Mouse (Mus musculus): Measurements from ENCODE around the gene Ubl3.

Ubl3 gene

DNA sequence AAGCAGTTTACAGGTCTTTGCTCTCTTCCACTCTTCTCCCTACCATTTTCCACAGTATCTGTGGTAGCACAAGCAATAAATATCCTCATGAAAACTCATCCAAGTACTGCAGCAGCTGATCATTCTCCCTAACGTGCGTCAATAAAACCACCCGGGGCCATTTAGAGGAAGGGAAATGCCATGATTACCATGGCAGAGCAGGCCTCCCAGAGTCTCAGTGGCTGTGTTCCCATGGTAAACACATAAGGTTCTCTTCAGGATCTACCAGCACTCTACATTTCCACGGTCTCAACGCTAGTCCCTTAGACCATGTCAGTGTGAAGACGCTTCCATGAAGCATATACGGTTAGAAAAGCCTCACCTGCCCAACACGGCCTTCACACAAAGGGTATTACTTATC lies 26.0 kb downstream of the Ubl3 start:
- DNase-seq (ENCODE audit: low spot score in 2 of 2) = no peak

DNA sequence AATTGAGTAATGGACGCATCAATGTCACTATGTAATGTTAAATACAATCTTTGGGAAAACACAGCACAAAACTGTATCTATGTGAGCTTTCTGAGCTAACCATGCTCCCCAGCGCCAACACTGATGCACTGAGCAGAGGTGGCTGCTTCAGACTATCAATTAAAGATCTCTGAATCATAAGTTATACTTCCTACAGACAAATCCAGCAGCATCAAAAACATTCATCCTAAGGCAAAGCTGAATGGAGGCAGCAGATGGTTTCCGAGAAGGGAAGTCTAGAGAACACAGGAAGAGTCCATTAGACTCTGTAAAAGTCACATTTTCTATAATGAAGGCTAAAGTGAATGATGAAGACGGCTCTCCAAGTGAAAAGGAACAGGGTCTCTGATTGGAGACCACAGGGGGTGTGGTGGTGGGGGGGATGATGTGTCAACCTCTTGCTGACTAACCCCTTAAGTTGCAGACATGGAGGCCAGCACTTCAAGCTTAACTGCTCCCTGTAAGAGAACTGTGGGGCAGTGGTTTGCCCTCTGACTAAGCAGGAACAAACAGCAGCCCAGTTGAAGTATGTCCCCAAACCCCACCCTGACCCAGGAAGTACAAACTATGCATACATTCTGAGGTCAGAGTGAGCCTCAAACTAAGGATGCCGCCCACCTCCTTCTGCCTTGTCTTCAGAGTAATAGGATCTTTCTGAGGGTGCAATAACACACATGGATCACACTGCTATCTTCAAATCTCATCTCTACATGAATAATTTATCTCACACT lies 29.2 kb downstream of the Ubl3 start:
- DNase-seq (ENCODE audit: low spot score in 2 of 2) = no peak

DNA sequence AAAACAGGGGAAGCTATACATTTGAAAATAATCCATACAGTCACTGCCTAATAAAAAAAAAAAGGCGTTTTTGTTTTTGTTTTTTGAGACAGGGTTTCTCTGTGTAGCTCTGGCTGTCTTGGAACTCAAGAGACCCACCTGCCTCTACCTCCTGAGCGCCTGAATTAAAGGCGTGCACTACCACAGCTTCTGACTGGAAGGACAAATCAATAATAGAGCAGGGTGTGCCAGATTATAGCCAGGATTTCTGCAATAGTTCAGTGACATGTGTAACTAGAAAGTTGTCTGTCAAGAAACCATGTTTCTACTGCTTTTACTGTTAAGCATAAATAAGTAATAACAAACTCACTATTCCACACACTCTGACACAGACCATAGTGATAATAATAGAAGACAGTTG lies 30.2 kb downstream of the Ubl3 start:
- DNase-seq (ENCODE audit: low spot score in 2 of 2) = no peak

GRCm38 (mm10) chr5:148517445-148517844 lies 35.1 kb downstream of the Ubl3 start:
- DNase-seq (ENCODE audit: low spot score in 2 of 2) = no peak

- no peak for DNase-seq (ENCODE audit: low spot score in 2 of 2)
Measured at GRCm38 (mm10) chr5:148512042-148512640, 40.4 kb downstream of the Ubl3 start.

- DNase-seq (ENCODE audit: low spot score in 2 of 2) = no peak
Measured at GRCm38 (mm10) chr5:148510265-148510664, 42.3 kb downstream of the Ubl3 start.

- no peak for DNase-seq (ENCODE audit: low spot score in 2 of 2)
Measured at GRCm38 (mm10) chr5:148509731-148510130, 42.9 kb downstream of the Ubl3 start.

GRCm38 (mm10) chr5:148508901-148509604 lies 43.5 kb downstream of the Ubl3 start:
- DNase-seq (ENCODE audit: low spot score in 2 of 2) = no peak

- no peak for DNase-seq (ENCODE audit: low spot score in 2 of 2)
Measured at GRCm38 (mm10) chr5:148505381-148505780, 47.2 kb downstream of the Ubl3 start.

- DNase-seq (ENCODE audit: low spot score in 2 of 2) = no peak
Measured at GRCm38 (mm10) chr5:148502237-148502636, 50.4 kb downstream of the Ubl3 start.

DNA sequence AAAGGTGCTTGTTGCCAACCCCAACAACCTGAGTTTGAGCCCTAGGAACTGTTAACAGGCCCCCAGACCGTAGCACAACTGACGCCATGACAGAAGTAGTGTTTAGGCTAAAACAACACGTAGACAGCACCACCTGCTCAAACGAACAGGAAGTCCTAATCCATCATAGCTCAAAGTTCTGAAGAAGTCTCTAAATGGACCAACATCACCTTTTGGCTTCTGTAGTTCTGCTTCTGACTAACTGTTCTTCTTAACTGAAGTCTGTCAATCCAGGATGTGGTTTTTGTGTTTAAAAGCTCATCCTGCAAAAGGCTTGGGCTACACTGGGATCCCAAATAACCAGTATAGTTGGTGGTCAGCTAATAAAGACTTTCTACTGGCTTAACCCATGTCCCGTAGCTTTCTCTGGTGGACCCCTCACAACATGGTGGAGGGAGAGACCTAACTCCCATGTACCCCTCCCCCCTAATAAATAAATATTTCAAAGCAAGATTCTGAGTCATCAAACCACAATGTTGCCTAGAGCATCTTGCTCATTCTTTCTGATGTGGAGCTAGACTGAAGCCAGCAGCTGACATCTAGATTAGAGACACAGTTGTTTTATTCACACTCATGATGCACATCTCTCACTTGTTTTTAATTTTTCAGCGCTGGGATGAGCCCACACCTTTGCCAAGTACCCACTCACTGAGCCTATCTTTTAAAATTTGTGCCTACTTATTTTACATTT lies 51.2 kb downstream of the Ubl3 start:
- DNase-seq (ENCODE audit: low spot score in 2 of 2) = no peak

DNA sequence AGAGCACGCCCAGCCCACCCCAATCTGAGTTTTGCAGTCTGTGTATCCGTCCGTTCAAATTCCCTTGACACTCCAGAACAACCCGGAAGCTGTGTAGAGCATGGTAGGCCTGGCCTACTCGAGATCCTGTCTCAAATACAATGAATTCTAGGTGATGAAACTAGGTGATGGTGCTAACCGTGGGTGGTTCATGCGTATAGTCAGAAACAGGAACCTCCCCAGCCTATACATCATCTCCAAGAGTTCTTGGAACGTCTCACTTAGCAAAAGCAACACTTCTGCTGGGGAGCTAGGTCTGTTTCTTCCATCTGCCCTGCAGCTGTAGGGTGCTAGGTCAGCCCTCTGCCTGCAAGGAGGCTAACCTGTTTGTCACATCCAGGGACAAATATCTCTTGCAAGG lies 52.1 kb downstream of the Ubl3 start:
- no peak for DNase-seq (ENCODE audit: low spot score in 2 of 2)

GRCm38 (mm10) chr5:148499616-148500015 lies 53.0 kb downstream of the Ubl3 start:
- DNase-seq (ENCODE audit: low spot score in 2 of 2) = no peak

GRCm38 (mm10) chr5:148495991-148496390 lies 56.6 kb downstream of the Ubl3 start:
- DNase-seq (ENCODE audit: low spot score in 2 of 2) = no peak

DNA sequence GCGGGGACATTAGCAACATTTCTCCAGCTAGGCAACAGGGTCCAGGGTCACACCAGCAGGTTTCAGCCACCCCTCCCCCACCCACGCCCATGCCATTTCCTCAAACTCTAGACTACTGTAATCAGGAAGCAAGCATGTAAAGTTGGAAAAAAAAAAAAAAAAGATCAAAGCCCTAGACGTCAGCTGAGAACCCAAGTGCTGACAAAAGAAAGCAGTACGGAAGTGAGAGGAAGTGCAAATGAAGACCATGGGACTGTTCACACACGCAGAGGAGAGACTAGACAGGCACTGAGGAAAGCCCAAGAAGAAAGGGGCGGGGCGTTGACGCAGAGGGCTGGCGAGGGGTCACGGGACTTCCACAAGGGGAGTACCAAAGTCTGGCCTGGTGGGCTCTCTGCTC lies 57.4 kb downstream of the Ubl3 start:
- DNase-seq (ENCODE audit: low spot score in 2 of 2) = no peak

- no peak for DNase-seq (ENCODE audit: low spot score in 2 of 2)
Measured at GRCm38 (mm10) chr5:148494249-148494648, 58.3 kb downstream of the Ubl3 start.

- DNase-seq (ENCODE audit: low spot score in 2 of 2) = no peak
Measured at GRCm38 (mm10) chr5:148493025-148493424, 59.6 kb downstream of the Ubl3 start.

GRCm38 (mm10) chr5:148490391-148490790 lies 62.2 kb downstream of the Ubl3 start:
- no peak for DNase-seq (ENCODE audit: low spot score in 2 of 2)

GRCm38 (mm10) chr5:148489724-148490193 lies 62.8 kb downstream of the Ubl3 start:
- DNase-seq (ENCODE audit: low spot score in 2 of 2) = no peak

DNA sequence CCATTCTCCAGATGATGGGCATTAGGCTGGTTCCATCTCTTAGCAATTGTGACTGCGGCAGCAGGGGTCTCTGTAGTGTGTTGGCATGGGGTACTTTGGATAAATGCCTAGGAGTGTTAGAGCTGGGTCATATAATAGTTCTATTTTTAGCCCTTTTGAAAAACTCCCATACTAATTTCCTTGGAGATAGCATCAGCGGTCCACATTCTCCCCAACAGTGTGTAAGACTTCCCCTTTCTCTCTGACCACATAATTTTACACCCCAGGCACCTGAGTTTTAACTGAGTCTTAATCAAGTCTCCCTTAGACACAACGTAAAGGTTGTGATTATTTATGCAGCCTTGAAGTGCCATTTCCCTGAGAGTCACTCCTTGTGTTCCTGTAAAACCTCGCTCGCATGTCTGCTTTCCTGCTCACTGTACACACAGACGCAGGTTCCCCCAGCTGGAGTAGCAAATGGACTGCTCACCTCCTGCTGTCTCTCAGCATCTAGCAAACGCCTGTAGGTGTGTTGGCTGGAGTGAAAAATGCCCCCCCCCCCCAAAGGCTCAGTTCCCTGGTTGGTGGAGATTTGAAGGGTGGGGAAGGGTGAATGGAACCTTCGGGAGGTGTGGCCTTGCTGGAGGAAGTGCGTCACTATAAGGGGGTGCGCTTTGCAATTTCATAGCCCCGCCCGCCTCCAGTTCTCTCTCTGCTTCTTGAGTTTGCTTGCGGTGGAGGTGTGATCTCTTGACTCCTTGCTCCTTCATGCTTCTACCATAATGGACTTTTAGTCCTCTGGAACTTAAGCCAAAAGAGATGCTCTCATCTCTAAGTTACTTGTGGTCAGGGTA lies 63.5 kb downstream of the Ubl3 start:
- DNase-seq (ENCODE audit: low spot score in 2 of 2) = no peak

- DNase-seq (ENCODE audit: low spot score in 2 of 2) = no peak
Measured at GRCm38 (mm10) chr5:148486202-148486601, 66.4 kb downstream of the Ubl3 start.

Data from urinary bladder, adult 18-20 months (tissue).